Mouse (Mus musculus) spleen, adult 2 months (tissue): ENCODE measurements around the gene Lyz1.
"Not testable (repeated sequence)": the region's sequence is repeated elsewhere in the genome, so short reads cannot be mapped to it uniquely, and the experiment has no call there.

Source experiments
- CTCF ChIP-seq: fragments of 200-500 bp; IDR thresholded peaks from 2 replicates; pipeline ENCODE4 v1.5.1; 2011; ENCODE audit warnings: mild to moderate bottlenecking, inconsistent platforms; ENCODE audit not compliant: insufficient read depth, insufficient read length, insufficient replicate concordance; ENCODE audit errors: extremely low read depth
- POLR2A ChIP-seq: fragments of 200-500 bp; IDR thresholded peaks from 2 replicates; pipeline ENCODE4 v1.6.1; 2011; ENCODE audit warnings: low read depth, low read length, inconsistent platforms

DNA sequence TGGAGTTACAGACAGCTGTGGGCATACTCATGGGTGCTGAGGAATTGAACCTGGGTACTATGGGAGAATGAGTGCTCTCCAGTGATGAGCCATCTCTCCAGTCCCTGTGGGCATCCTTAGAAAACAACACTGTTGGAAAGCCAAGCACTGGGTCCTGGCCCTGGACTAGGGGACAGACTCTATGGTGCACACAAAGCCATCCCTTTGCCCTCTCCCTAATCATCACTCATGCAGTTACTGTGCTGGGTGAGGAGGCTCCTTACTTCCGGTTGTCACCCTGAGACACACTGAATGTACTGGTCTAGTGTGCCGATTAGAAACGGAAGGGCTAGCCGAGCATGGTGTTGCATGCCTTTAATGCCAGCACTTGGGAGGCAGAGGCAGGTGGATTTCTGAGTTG lies 9.5 kb downstream of the Lyz1 start:
- TF ChIP-seq CTCF, POLR2A: not testable (repeated sequence)
